Mouse (Mus musculus) stomach, embryonic 14.5 days (tissue): ENCODE data around the gene Smyd1. TPM values are rescaled to one million over a fixed set of nuclear protein-coding genes. Genes with fewer than 3 reads are reported as not detected.

Experiments
- ATAC-seq: fragments of 200-750 bp; cut with Nextera tagmentation; 2 replicates; pipeline ENCODE4 v1.8.0; 2017; ENCODE audit warnings: low read depth, moderate TSS enrichment; ENCODE audit not compliant: insufficient number of reproducible peaks, insufficient read depth, low FRiP score
- H3K27ac ChIP-seq: fragments of 300-500 bp; sonication (generic); 2 replicates; pipeline ENCODE4 v1.5.1; 2014; ENCODE audit warnings: mild to moderate bottlenecking, low read length, moderate library complexity, mixed read lengths
- H3K27me3 ChIP-seq: fragments of 300-500 bp; sonication (generic); 2 replicates; pipeline ENCODE4 v1.6.1; 2014; ENCODE audit warnings: low read length, control low read depth, mixed read lengths; ENCODE audit not compliant: control insufficient read depth, insufficient read depth
- H3K36me3 ChIP-seq: fragments of 300-500 bp; sonication (generic); 2 replicates; pipeline ENCODE4 v1.6.1; 2014; ENCODE audit warnings: mild to moderate bottlenecking, control low read depth, low read length, moderate library complexity, mixed read lengths; ENCODE audit not compliant: control insufficient read depth, insufficient read depth
- H3K4me1 ChIP-seq: fragments of 300-500 bp; sonication (generic); 2 replicates; pipeline ENCODE4 v1.6.1; 2014; ENCODE audit warnings: low read length, control low read depth, mixed read lengths; ENCODE audit not compliant: control insufficient read depth, insufficient read depth
- H3K4me2 ChIP-seq: fragments of 300-500 bp; sonication (generic); replicated peaks from 2 replicates; pipeline ENCODE4 v1.6.1; 2014; ENCODE audit warnings: low read depth, low read length, control low read depth
- H3K4me3 ChIP-seq: fragments of 300-500 bp; sonication (generic); 2 replicates; pipeline ENCODE4 v1.5.1; 2014; ENCODE audit warnings: low read depth, low read length, control low read depth
- H3K9ac ChIP-seq: fragments of 300-500 bp; sonication (generic); replicated peaks from 2 replicates; pipeline ENCODE4 v1.6.1; 2014; ENCODE audit warnings: low read depth, mild to moderate bottlenecking, control low read depth, low read length, moderate library complexity, mixed read lengths
- H3K9me3 ChIP-seq: fragments of 300-500 bp; sonication (generic); 2 replicates; pipeline ENCODE4 v1.6.1; 2016; ENCODE audit warnings: low read depth, low read length, control low read depth; ENCODE audit not compliant: control insufficient read depth
- WGBS: fragments of 180-500 bp; shearing (Covaris S2); extraction: QIAGEN DNeasy Blood & Tissue Kit; methylation state at CpG from one replicate; pipeline ENCODE4 v1.1.7; 2014; 5-methylcytosine and 5-hydroxymethylcytosine counted together
- polyA plus RNA-seq: library from polyadenylated mRNA; unstranded; fragments of >200 nt; fragmentation: Nextera tagmentation; extraction: Ambion mirVana; gene quantifications from 2 replicates; pipeline ENCODE4 v1.2.1, GENCODE M21; 2014

Smyd1 gene
- polyA plus RNA-seq, 1 experiment from 2014 or later: 0.78 TPM

DNA sequence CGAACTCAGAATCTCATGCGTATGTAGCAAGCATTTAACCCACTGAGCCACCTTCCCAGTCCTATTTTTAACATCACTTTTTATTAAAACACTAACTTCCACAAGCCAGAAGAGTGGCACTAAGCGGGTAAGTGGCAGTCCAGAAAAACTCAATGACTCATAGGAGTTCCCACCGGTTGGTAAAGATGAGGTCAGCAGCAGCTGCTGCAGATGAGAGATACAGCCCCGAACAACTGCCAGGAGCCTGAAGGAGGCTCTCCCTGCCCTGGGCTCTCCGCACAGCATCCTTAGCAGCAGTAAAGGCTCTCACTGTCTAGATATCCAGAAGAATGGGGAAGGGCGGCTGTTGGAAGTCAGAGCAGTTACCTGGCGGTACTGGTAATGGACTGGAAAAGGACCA lies 71.1 kb downstream of the Smyd1 start:
- H3K4me3 ChIP-seq: no peak overlapping the region
- H3K27me3 ChIP-seq: no peaks in the 10 kb centered on the region
- no peaks in the 10 kb centered on the region for H3K9me3 ChIP-seq
- ATAC-seq: no peak
- H3K4me2 ChIP-seq: no peak overlapping the region
- H3K36me3 ChIP-seq: no peaks in the 10 kb centered on the region
- no peak overlapping the region for H3K27ac ChIP-seq
- H3K9ac ChIP-seq: no peak overlapping the region
- H3K4me1 ChIP-seq: no peaks in the 10 kb centered on the region
- 84% methylated on average over 8 of the region's 8 CpGs for WGBS

- 67% methylated on average over 3 of the region's 3 CpGs for WGBS
- no peaks in the 10 kb centered on the region for H3K4me1 ChIP-seq
- H3K27me3 ChIP-seq: no peaks in the 10 kb centered on the region
- no peak for ATAC-seq
- no peak overlapping the region for H3K4me3 ChIP-seq
- H3K9me3 ChIP-seq: no peaks in the 10 kb centered on the region
- H3K36me3 ChIP-seq: no peaks in the 10 kb centered on the region
- no peak overlapping the region for H3K9ac ChIP-seq
- H3K4me2 ChIP-seq: no peak overlapping the region
- no peak overlapping the region for H3K27ac ChIP-seq
Observed at GRCm38 (mm10) chr6:71249615-71250014, 72.4 kb downstream of the Smyd1 start.

- H3K27ac ChIP-seq: no peak overlapping the region
- H3K4me1 ChIP-seq: no peaks in the 10 kb centered on the region
- 97% methylated on average over 1 of the region's 1 CpGs for WGBS
- no peak overlapping the region for H3K9ac ChIP-seq
- H3K4me2 ChIP-seq: no peak overlapping the region
- H3K9me3 ChIP-seq: no peaks in the 10 kb centered on the region
- H3K4me3 ChIP-seq: no peak overlapping the region
- no peak for ATAC-seq
- H3K27me3 ChIP-seq: no peaks in the 10 kb centered on the region
- H3K36me3 ChIP-seq: no peaks in the 10 kb centered on the region
Observed at GRCm38 (mm10) chr6:71248420-71248819, 73.6 kb downstream of the Smyd1 start.

DNA sequence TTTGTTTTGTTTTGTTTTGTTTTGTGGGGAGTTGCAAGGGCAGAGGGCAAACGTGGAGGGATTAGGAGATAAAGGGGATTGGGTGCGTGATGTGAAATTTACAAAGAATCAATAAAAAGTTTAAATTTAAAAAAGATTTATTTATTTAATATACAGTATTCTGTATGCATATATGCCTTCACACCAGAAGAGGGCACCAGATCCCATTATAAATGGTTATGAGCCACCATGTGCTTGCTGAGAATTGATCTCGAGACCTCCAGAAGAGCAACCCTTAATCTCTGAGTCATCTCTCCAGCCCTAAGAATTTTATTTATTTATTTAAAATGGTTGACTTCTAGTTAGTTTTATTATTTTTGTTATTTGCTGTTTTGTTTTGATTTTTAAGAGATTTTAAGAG lies 78.8 kb downstream of the Smyd1 start:
- WGBS: 90% methylated on average over 3 of the region's 3 CpGs
- Histone ChIP-seq H3K27ac (no peak overlapping the region), H3K4me2 (no peak overlapping the region), H3K9me3 (no peaks in the 10 kb centered on the region), H3K4me3 (no peak overlapping the region), H3K36me3 (no peaks in the 10 kb centered on the region), H3K4me1 (no peaks in the 10 kb centered on the region), H3K9ac (no peak overlapping the region), H3K27me3 (no peaks in the 10 kb centered on the region)
- ATAC-seq: no peak

DNA sequence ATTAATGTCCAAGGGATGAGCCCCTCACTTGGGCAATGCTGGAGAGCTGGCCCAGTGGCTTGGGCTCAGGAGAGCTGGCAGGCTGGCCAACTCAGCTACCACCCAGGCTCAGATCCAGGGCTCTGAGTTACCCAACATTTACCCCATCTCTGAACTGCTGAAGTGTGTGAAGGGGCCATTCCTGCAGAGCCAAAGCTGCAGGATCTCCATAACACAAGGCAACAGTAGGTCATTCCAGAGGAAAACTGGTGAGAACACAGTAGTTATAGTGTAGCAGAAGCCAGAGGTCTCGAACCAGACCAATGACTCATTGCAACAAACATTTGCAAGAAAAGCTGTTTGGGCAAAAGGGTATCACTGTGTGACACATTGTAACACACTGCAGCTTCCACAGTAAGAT lies 79.2 kb downstream of the Smyd1 start:
- Histone ChIP-seq H3K9me3 (no peaks in the 10 kb centered on the region), H3K36me3 (no peaks in the 10 kb centered on the region), H3K4me2 (no peak overlapping the region), H3K9ac (no peak overlapping the region), H3K27ac (no peak overlapping the region), H3K4me3 (no peak overlapping the region), H3K27me3 (no peaks in the 10 kb centered on the region), H3K4me1 (no peaks in the 10 kb centered on the region)
- WGBS: 85% methylated on average over 1 of the region's 1 CpGs
- ATAC-seq: no peak

- Histone ChIP-seq H3K4me3 (no peak overlapping the region), H3K9me3 (no peaks in the 10 kb centered on the region), H3K36me3 (no peaks in the 10 kb centered on the region), H3K4me2 (no peak overlapping the region), H3K9ac (no peak overlapping the region), H3K27ac (no peak overlapping the region), H3K4me1 (no peaks in the 10 kb centered on the region), H3K27me3 (no peaks in the 10 kb centered on the region)
- WGBS: 76% methylated on average over 7 of the region's 7 CpGs
- no peak for ATAC-seq
Observed at GRCm38 (mm10) chr6:71240831-71241230, 81.2 kb downstream of the Smyd1 start.

DNA sequence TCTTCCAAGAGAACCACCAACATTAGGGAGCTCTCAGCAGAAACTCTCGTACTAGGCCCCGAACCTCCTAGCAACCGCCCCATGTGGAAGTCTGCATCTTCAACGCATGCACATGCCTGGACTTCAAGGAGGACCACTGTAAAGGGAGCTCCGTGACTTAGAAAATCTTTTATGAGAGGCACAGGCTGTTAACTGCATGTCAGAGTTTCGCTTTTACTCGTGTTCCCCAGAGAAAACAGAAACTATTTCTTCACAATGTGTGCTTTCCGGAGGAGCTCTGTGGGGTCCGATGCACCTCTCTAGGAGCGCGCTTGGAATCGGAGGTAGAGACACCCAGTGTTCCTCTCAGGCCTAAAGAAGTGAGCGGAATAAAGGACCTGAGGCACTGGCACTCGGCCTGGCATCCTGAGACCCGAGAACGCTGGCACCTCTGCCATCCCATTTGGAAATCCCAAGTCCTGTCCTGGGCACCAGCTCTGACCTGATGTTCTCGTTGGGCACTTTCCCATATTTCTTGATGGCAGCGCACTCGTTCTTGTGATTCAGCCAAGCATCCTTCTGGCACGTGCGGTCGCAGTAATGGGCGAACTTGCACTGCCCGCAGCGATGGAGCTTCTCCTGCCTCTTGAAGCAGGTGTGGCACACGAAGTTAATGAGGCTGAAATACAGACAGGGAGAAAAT lies 82.8 kb downstream of the Smyd1 start:
- H3K27ac ChIP-seq: no peak overlapping the region
- H3K4me3 ChIP-seq: no peak overlapping the region
- no peak overlapping the region for H3K9ac ChIP-seq
- WGBS: 92% methylated on average over 26 of the region's 26 CpGs
- H3K27me3 ChIP-seq: no peaks in the 10 kb centered on the region
- H3K9me3 ChIP-seq: no peaks in the 10 kb centered on the region
- no peak for ATAC-seq
- H3K36me3 ChIP-seq: no peaks in the 10 kb centered on the region
- no peak overlapping the region for H3K4me2 ChIP-seq
- no peaks in the 10 kb centered on the region for H3K4me1 ChIP-seq

- no peak overlapping the region for H3K9ac ChIP-seq
- H3K27ac ChIP-seq: no peak overlapping the region
- no peaks in the 10 kb centered on the region for H3K36me3 ChIP-seq
- H3K4me1 ChIP-seq: no peaks in the 10 kb centered on the region
- ATAC-seq: peak; percentile 64; the same call in 1 of the 2 replicates
- WGBS: 62% methylated on average over 6 of the region's 6 CpGs
- H3K4me3 ChIP-seq: no peak overlapping the region
- no peaks in the 10 kb centered on the region for H3K9me3 ChIP-seq
- H3K4me2 ChIP-seq: no peak overlapping the region
- H3K27me3 ChIP-seq: no peaks in the 10 kb centered on the region
Observed at GRCm38 (mm10) chr6:71237031-71237431, 85.0 kb downstream of the Smyd1 start.

GRCm38 (mm10) chr6:71236506-71236905 lies 85.5 kb downstream of the Smyd1 start:
- no peaks in the 10 kb centered on the region for H3K9me3 ChIP-seq
- H3K27ac ChIP-seq: peak overlapping the region; percentile 44; the same call in 1 of the 2 replicates
- H3K36me3 ChIP-seq: no peaks in the 10 kb centered on the region
- 0 out of 2 replicates have a peak, but pooled peaks have one; percentile 40 for ATAC-seq
- H3K9ac ChIP-seq: no peak overlapping the region
- 68% methylated on average over 6 of the region's 6 CpGs for WGBS
- no peaks in the 10 kb centered on the region for H3K27me3 ChIP-seq
- H3K4me1 ChIP-seq: no peaks in the 10 kb centered on the region
- H3K4me3 ChIP-seq: no peak overlapping the region
- no peak overlapping the region for H3K4me2 ChIP-seq
